Mouse (Mus musculus) frontal cortex, adult 2 months (tissue): ENCODE data around the gene Rnf8. TPM values are rescaled to one million over a fixed set of nuclear protein-coding genes. Genes with fewer than 3 reads are reported as not detected.

Source experiments
- DNase-seq, 2 experiments: peaks; one replicate each; pipeline ENCODE4 v3.0.0; 2022; ENCODE audit warnings: low spot score in 1 of 2; ENCODE audit errors: extremely low spot score in 1 of 2
- polyA plus RNA-seq: library from polyadenylated mRNA; depleted of rRNA; stranded (reverse); fragments of >200 nt; gene quantifications from 2 replicates; pipeline ENCODE4 v1.2.3, GENCODE M21; 2012

The Rnf8 gene
- polyA plus RNA-seq, 1 experiment: 61.7 TPM

- peak in 1 of 2 experiments; percentile 44 for DNase-seq
Observed at GRCm38 (mm10) chr17:29623488-29623887, 8.9 kb downstream of the Rnf8 start.

- no peak for DNase-seq
Observed at GRCm38 (mm10) chr17:29627285-29627684, 12.7 kb downstream of the Rnf8 start.

GRCm38 (mm10) chr17:29628946-29629345 is 14.4 kb downstream of the Rnf8 start:
- DNase-seq: no peak

GRCm38 (mm10) chr17:29629620-29630019 is 15.0 kb downstream of the Rnf8 start:
- DNase-seq: no peak

GRCm38 (mm10) chr17:29632312-29632711 is 17.7 kb downstream of the Rnf8 start:
- no peak for DNase-seq

GRCm38 (mm10) chr17:29635492-29635891 is 20.9 kb downstream of the Rnf8 start:
- DNase-seq: peak in 1 of 2 experiments; percentile 44

GRCm38 (mm10) chr17:29636118-29636517 is 21.5 kb downstream of the Rnf8 start:
- DNase-seq: peak in 1 of 2 experiments; percentile 65

GRCm38 (mm10) chr17:29637377-29637776 is 22.8 kb downstream of the Rnf8 start:
- DNase-seq: no peak

GRCm38 (mm10) chr17:29637895-29638294 is 23.3 kb downstream of the Rnf8 start:
- no peak for DNase-seq

GRCm38 (mm10) chr17:29640971-29641370 is 26.4 kb downstream of the Rnf8 start:
- no peak for DNase-seq

GRCm38 (mm10) chr17:29642219-29642618 is 27.6 kb downstream of the Rnf8 start:
- DNase-seq: no peak

- no peak for DNase-seq
Observed at GRCm38 (mm10) chr17:29658249-29658648, 43.7 kb downstream of the Rnf8 start.

- peak; percentile 85 to 96 for DNase-seq
Observed at GRCm38 (mm10) chr17:29660076-29660761, 45.6 kb downstream of the Rnf8 start, which contains the start of gene Cmtr1. Cmtr1 (plus strand) TSS chr17:29660595.

- no peak for DNase-seq
Observed at GRCm38 (mm10) chr17:29660762-29661391, 46.3 kb downstream of the Rnf8 start.

GRCm38 (mm10) chr17:29662145-29662544 is 47.6 kb downstream of the Rnf8 start:
- DNase-seq: no peak

GRCm38 (mm10) chr17:29668051-29668986 is 53.7 kb downstream of the Rnf8 start:
- DNase-seq: peak in 1 of 2 experiments; percentile 60

GRCm38 (mm10) chr17:29669030-29669429 is 54.4 kb downstream of the Rnf8 start:
- no peak for DNase-seq

- no peak for DNase-seq
Observed at GRCm38 (mm10) chr17:29669936-29670335, 55.3 kb downstream of the Rnf8 start.

- DNase-seq: no peak
Observed at GRCm38 (mm10) chr17:29671021-29671420, 56.4 kb downstream of the Rnf8 start.

GRCm38 (mm10) chr17:29673325-29673724 is 58.7 kb downstream of the Rnf8 start:
- no peak for DNase-seq

GRCm38 (mm10) chr17:29678526-29678925 is 63.9 kb downstream of the Rnf8 start:
- no peak for DNase-seq
